Mouse (Mus musculus) limb, embryonic 14.5 days (tissue): ENCODE measurements around the gene Hs3st3b1. TPM values are rescaled to one million over a fixed set of nuclear protein-coding genes. Genes with fewer than 3 reads are reported as not detected.

Source experiments
- ATAC-seq: fragments of 200-750 bp; cut with Nextera tagmentation; 2 replicates; pipeline ENCODE4 v1.8.0; 2017; ENCODE audit warnings: low read depth, moderate number of reproducible peaks, moderate TSS enrichment; ENCODE audit not compliant: low FRiP score
- DNase-seq: peaks from one replicate; pipeline ENCODE4 v3.0.0-alpha.2; 2015; ENCODE audit warnings: low spot score
- H3K27ac ChIP-seq: fragments of 300-500 bp; sonication (generic); replicated peaks from 2 replicates; pipeline ENCODE4 v1.5.1; 2014; ENCODE audit warnings: low read depth, mild to moderate bottlenecking, low read length, moderate library complexity, mixed read lengths
- H3K27me3 ChIP-seq: fragments of 300-500 bp; sonication (generic); 2 replicates; pipeline ENCODE4 v1.6.1; 2014; ENCODE audit warnings: low read length, mixed read lengths; ENCODE audit not compliant: control insufficient read depth, insufficient read depth
- H3K36me3 ChIP-seq: fragments of 300-500 bp; sonication (generic); 2 replicates; pipeline ENCODE4 v1.6.1; 2014; ENCODE audit warnings: mild to moderate bottlenecking, low read length, moderate library complexity, mixed read lengths; ENCODE audit not compliant: control insufficient read depth, insufficient read depth
- H3K4me1 ChIP-seq: fragments of 300-500 bp; sonication (generic); 2 replicates; pipeline ENCODE4 v1.6.1; 2014; ENCODE audit warnings: antibody characterized with exemption, low read length, mixed read lengths; ENCODE audit not compliant: control insufficient read depth, insufficient read depth
- H3K4me2 ChIP-seq: fragments of 300-500 bp; sonication (generic); replicated peaks from 2 replicates; pipeline ENCODE4 v1.6.1; 2014; ENCODE audit warnings: low read depth, mild to moderate bottlenecking, low read length, moderate library complexity; ENCODE audit not compliant: severe bottlenecking
- H3K4me3 ChIP-seq: fragments of 300-500 bp; sonication (generic); replicated peaks from 2 replicates; pipeline ENCODE4 v1.5.1; 2014; ENCODE audit warnings: low read length
- H3K9ac ChIP-seq: fragments of 300-500 bp; sonication (generic); 2 replicates; pipeline ENCODE4 v1.6.1; 2014; ENCODE audit warnings: mild to moderate bottlenecking, low read depth, low read length, moderate library complexity; ENCODE audit not compliant: severe bottlenecking
- H3K9me3 ChIP-seq: fragments of 300-500 bp; sonication (generic); 2 replicates; pipeline ENCODE4 v1.6.1; 2016; ENCODE audit warnings: low read length; ENCODE audit not compliant: control insufficient read depth
- POLR2A ChIP-seq: fragments of 200-500 bp; IDR thresholded peaks from 2 replicates; pipeline ENCODE4 v1.8.0; 2012; ENCODE audit warnings: inconsistent platforms, mild to moderate bottlenecking, moderate library complexity, borderline replicate concordance; ENCODE audit not compliant: insufficient read depth, insufficient read length; ENCODE audit errors: extremely low read depth
- WGBS: fragments of 180-500 bp; shearing (Covaris S2); extraction: QIAGEN DNeasy Blood & Tissue Kit; methylation state at CpG from one replicate; pipeline ENCODE4 v1.1.7; 2014; 5-methylcytosine and 5-hydroxymethylcytosine counted together
- polyA plus RNA-seq, 2 experiments: library from polyadenylated mRNA; depleted of rRNA in 1 of 2; stranded (reverse) in 1 of 2; unstranded in 1 of 2; fragments of >200 nt; fragmentation: Nextera tagmentation in 1 of 2; extraction: Ambion mirVana in 1 of 2; gene quantifications; 2 replicates each; pipeline versions ENCODE4 v1.2.1 to v1.2.3; 2012 to 2014

Gene Hs3st3b1
- polyA plus RNA-seq, 2 experiments = 18.6 to 19.6 TPM

- Histone ChIP-seq H3K9me3 (no peaks in the 10 kb centered on the region), H3K4me2 (no peak overlapping the region), H3K36me3 (no peaks in the 10 kb centered on the region), H3K4me3 (no peak overlapping the region), H3K9ac (no peak overlapping the region), H3K27me3 (no peaks in the 10 kb centered on the region), H3K27ac (no peak overlapping the region), H3K4me1 (peaks cover 14% of the 10 kb centered on the region; the same call in 1 of the 2 replicates)
- no peak for ATAC-seq
- no peak for TF ChIP-seq POLR2A
- WGBS = 62% methylated on average over 5 of the region's 5 CpGs
- DNase-seq = no peak
These were observed 11.1 kb downstream of the Hs3st3b1 start for GRCm38 (mm10) chr11:63911001-63911400.

- H3K27me3 ChIP-seq = no peaks in the 10 kb centered on the region
- H3K9ac ChIP-seq = no peak overlapping the region
- H3K36me3 ChIP-seq = no peaks in the 10 kb centered on the region
- DNase-seq (no peak), ATAC-seq (no peak)
- peaks cover 11% of the 10 kb centered on the region; the same call in 1 of the 2 replicates for H3K4me1 ChIP-seq
- no peak overlapping the region for H3K27ac ChIP-seq
- no peak overlapping the region for H3K4me2 ChIP-seq
- no peak for TF ChIP-seq POLR2A
- H3K4me3 ChIP-seq = no peak overlapping the region
- no peaks in the 10 kb centered on the region for H3K9me3 ChIP-seq
- WGBS = 89% methylated on average over 4 of the region's 4 CpGs
These were observed 12.1 kb downstream of the Hs3st3b1 start for GRCm38 (mm10) chr11:63909961-63910360.

- no peak for DNase-seq
- Histone ChIP-seq H3K9me3 (no peaks in the 10 kb centered on the region), H3K36me3 (no peaks in the 10 kb centered on the region; the same call in 1 of the 2 replicates), H3K27ac (no peak overlapping the region), H3K4me3 (no peak overlapping the region), H3K4me2 (no peak overlapping the region), H3K27me3 (no peaks in the 10 kb centered on the region), H3K4me1 (no peaks in the 10 kb centered on the region), H3K9ac (no peak overlapping the region)
- WGBS = 84% methylated on average over 4 of the region's 4 CpGs
- no peak for ATAC-seq
- TF ChIP-seq POLR2A = no peak
These were observed 13.6 kb downstream of the Hs3st3b1 start for GRCm38 (mm10) chr11:63908500-63908899.

- H3K27me3 ChIP-seq = no peaks in the 10 kb centered on the region
- 54% methylated on average over 9 of the region's 9 CpGs for WGBS
- TF ChIP-seq POLR2A = no peak
- DNase-seq (no peak), ATAC-seq (no peak)
- H3K9me3 ChIP-seq = no peaks in the 10 kb centered on the region
- H3K36me3 ChIP-seq = peaks cover 5% of the 10 kb centered on the region
- no peak overlapping the region for H3K9ac ChIP-seq
- no peak overlapping the region for H3K4me3 ChIP-seq
- H3K4me2 ChIP-seq = no peak overlapping the region
- H3K4me1 ChIP-seq = no peaks in the 10 kb centered on the region
- no peak overlapping the region for H3K27ac ChIP-seq
These were observed 15.3 kb downstream of the Hs3st3b1 start for GRCm38 (mm10) chr11:63906552-63907353.

- Histone ChIP-seq H3K27ac (no peak overlapping the region), H3K4me3 (no peak overlapping the region), H3K4me2 (no peak overlapping the region), H3K9me3 (no peaks in the 10 kb centered on the region), H3K36me3 (peaks cover 5% of the 10 kb centered on the region), H3K4me1 (no peaks in the 10 kb centered on the region), H3K9ac (no peak overlapping the region), H3K27me3 (no peaks in the 10 kb centered on the region)
- ATAC-seq = no peak
- no peak for TF ChIP-seq POLR2A
- no peak for DNase-seq
- 57% methylated on average over 4 of the region's 4 CpGs for WGBS
These were observed 17.3 kb downstream of the Hs3st3b1 start for GRCm38 (mm10) chr11:63904787-63905186.
